Mouse (Mus musculus): ENCODE measurements around the gene Negr1.

DNA sequence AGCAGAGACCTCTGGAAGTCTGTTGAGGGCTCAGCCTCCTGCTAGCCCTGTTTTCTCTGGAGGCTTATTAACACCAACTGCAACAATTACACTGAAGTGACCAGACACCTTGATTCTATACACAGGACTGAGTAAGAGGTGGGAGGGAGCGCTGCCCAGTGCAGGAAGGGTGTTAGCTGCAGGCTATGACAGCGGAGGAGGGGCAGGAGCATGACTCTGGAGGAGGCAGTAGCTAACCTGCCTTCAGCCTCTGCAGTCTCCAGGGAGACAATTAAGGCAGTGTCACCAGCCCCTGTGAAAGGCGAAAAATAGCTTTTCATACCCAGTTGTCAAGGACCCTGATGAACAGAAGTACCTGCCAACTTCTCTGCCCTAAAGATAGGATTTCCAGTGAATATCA is 694.3 kb downstream of the Negr1 start:
- TF ChIP-seq POLR2A (IDR thresholded peaks at IDR 0.05; ENCODE audit: extremely low read depth, insufficient read depth, low read length) (no peak), CTCF (IDR thresholded peaks at IDR 0.05; ENCODE audit: extremely low read depth, insufficient read depth, low read length) (no peak)
